Mouse (Mus musculus) naive thymus-derived CD4-positive, alpha-beta T cell, adult 2 months (primary cell): ENCODE data around the gene Pusl1.

Experiments used
- DNase-seq: peaks from one replicate; pipeline ENCODE4 v3.0.0-alpha.2; 2011; ENCODE audit warnings: low read depth

The Pusl1 gene

DNA sequence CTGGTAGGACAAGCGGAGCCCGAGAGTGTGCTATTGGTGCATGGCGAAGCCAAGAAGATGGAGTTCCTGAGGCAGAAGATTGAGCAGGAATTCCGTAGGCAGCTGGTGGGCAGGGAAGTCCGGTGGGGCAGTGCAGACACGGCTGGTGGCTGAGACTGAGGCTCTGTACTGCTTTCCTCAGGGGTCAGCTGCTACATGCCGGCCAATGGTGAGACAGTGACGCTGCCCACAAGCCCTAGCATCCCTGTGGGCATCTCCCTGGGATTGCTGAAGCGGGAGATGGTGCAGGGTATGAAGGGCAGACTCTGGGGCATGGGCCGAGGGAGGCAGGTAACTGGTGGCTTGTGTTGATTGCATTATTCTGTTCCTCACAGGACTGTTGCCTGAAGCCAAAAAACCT, 3.9 kb downstream of the Pusl1 start:
- no peak for DNase-seq

DNA sequence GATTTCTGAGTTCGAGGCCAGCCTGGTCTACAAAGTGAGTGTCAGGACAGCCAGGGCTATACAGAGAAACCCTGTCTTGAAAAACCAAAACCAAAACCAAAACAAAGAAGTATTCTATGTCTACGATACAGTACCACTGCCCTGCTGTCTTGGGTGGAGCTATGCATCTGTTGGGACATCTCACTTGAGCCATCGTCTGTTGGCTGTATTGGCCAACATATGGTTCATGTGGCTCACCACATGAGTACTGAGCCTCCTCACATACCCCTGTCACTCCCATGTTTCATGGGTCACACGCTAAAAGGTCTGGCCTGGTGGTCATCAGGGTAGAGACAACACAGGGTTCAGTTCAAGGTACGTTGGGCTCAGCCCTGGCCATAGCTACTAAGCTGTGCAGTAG, 5.3 kb downstream of the Pusl1 start:
- DNase-seq, result no peak

DNA sequence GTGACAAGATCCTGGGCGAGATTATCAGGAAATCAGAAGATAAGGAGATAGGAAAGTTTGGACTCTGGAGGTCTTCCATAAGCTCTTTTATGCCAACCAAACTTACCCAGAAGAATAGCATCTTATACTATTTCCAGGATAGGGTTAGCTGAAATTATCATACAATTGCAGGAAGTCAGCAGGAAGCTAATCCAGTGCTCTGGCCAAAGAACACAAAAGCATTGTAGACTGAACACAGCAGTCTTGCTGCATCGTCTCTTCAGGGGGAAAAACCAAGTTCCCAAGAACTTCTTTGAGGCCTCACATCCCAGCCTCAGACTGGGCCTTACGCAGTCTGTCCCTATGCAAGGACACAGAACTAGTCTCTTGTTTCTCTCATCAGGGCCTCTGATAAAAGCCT, 8.0 kb downstream of the Pusl1 start:
- DNase-seq, result no peak

DNA sequence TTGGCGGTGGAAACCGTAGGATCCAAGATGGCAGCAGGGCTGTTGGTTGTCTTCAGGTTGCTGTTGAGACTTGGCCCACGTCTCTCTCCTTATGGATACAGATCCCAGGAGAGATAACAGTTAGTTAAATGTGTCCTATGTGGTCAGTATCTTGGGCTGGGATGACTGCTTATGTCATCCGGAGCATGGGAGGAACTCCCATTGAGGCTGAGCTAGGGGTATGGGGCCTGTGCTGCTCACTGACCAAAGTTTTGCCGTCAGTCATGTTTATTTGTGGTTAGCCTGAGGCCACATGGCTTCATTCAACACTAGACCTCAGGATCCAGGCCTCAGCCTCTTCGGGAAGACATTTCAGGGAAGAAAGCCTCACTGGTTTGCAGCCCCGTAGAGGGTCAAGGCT, 20.2 kb downstream of the Pusl1 start:
- no peak for DNase-seq

DNA sequence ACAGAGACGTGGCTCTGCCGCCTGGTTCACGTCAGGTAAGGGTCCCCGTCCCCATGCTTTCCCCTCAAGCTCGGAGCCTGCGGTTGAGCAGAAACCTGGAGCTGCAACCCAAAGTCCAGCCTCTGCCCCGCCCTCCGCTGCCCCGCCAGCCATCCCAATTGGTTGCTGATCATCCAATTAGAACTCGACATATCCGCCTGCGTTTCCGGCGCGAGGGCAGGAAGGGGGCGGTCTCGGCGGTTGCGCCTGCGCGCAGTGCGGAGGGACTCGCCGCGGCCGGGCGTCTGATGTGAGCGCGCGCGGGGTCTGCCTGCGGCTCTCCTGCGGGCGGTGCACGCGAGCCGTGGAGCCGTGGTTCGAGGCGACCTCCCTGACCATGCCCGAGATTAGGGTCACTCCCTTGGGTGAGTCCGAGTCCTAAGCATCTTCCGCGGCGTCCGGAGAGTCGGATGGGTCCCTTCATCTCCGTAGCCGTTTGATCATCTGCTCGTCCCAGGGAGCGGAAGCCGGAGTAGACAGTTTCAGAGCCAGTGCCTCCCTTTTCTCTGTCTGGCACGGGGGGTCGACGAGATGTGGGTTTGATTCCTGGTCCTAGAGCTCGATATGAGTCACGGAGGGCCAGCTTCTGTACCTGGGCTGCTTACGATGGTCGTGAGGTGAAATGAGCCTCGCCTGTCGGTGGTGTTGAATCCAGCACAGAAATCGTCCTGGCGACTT, 22.1 kb downstream of the Pusl1 start, which contains the start of the genes Cptp and Ints11:
Gene Cptp (minus strand): TSS at position 124 of the 717 bp plus-strand sequence.
Gene Ints11 (plus strand): TSS at position 230 of the 717 bp plus-strand sequence.
- DNase-seq, result peak; percentile 95

DNA sequence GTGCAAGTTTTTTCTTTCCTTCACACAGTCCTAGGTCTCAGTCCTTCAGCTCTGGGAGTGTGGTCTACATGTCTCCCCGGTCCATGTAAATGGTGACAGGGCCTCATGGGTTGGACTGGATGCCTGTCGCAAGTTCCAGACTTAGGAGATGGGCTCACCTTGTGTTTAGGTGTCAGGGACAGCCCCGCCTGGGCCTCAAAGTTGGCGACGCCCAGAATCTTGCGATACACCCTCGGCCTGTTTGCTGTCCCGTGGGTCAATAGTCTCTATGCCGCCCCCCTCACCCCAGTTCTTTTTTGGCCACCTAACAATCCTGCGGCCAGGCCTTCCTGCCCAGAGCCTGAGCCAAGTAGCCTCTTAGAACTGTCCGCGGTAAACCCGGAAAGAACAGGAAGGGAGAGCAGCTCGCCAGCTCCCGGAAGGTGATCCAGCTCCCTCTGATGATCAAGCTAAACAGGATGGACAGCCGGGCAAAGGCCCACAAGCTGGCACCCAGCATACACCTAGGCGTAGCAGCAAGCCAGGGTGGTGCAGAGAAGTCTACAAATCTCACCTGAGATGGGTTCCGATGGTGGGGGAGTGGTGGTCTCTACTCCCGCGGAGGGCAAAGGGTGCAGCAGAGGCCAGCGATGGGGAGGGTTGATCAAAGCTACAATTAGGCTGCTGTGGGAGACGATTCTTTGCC, 22.8 kb downstream of the Pusl1 start:
- DNase-seq, result peak; percentile 20

DNA sequence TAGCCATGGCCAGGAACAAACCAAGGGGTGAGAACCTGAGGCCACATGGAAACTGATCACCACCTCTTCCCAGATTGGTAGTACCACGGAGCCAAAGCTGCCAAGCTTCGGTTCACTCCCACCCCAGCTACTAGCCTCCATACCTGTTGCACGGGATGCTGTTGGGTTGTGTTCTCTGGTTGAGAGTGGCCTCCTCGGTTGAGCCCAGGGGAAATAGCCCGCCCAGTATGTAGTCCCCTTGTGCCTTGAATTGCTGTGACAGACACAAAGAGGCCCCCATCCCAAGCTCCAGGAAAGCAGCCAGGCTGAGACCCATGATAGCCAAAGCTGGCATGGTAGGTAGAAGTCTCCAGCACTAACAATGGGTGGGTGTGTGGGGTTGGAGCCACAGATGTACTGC, 28.6 kb downstream of the Pusl1 start, which contains the start of gene Tas1r3:
Gene Tas1r3 (minus strand): TSS at position 362 of the 400 bp plus-strand sequence.
- DNase-seq, result no peak

DNA sequence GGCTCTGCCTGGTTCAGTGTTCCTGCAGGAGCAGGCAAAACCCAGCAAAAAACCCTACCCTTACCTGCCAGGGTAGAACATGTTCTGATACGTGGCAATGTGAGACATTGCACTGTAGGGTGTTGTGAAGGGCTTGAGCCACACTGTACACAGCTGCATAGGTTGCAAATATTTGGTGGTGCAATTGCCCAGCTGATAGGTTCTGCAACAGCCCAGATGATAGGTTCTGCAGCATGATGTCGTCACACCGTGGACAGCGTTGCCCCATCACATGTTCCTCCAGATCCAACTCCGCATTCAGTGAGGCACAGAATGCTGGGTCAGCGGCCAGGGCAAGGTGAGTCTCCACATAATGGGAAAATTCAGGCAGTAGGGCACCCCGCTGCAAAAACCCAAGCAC, 29.8 kb downstream of the Pusl1 start:
- DNase-seq, result no peak

DNA sequence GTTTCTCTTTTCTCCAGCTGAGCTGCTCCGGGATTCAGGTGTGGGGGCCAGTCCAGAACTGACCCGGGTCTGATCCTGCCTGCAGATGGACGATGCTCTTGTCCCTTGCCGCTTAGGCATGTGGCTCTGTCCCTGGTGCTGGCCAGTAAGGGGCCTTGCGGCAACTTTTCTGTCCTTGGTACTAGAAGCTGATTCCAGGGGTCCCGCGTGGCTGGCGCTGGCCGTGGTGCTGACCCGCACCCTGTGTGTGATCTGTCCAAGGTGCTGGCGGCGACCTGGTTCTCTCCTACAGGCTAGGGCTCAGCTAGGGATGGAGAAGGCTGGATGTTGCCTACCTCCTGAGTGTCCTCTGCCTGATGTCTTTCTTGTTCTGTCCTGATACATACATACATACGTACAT, 32.3 kb downstream of the Pusl1 start:
- no peak for DNase-seq

DNA sequence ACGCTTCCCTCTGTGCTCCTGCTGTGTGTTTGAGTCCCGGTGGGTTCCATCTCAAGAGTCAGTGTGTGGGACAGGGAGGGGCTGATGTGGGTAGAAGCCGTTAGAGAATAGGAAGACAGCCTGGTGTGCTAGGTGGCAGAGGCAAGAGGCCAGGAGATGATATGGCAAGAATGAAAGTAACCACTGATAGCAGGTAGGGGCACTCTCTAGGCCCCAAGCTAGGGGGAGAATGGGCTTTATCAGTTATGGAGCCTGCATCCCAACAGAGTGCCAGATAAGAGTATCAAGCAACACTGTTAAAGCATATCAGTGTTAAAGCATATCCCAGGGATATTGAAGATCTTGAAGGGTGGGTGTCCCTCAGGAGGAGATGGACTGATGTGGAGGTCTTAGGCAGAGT, 34.7 kb downstream of the Pusl1 start:
- no peak for DNase-seq

DNA sequence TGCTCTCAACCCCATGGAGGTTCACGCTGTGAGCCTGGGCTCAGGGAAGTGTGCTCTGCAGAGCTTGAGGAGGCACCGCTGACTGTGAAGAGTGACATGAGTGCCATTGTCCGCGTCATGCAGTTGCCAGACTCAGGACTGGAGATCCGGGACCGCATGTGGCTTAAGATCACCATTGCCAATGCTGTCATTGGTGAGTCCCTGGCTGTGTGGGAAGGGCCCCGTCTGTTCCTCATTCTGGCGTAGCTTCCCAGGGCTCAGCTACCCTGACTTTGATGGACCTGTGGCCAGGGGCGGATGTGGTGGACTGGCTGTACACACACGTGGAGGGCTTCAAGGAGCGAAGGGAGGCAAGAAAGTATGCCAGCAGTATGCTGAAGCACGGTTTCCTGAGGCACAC, 35.5 kb downstream of the Pusl1 start:
- no peak for DNase-seq

DNA sequence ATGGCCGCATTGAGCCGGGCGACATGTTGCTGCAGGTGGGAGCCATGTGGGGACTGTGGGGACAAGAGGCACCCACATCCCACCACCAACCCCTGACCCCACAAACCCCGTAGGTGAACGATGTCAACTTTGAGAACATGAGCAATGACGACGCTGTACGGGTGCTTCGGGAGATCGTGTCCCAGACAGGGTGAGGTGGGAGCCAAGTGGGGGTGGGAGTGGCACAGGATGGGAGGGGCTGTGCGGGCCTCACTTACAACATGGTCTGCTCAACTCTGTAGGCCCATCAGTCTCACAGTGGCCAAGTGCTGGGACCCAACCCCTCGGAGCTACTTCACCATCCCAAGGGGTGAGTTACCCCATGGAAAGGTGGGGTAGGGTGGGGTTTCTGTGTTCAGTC, 36.6 kb downstream of the Pusl1 start:
- no peak for DNase-seq

DNA sequence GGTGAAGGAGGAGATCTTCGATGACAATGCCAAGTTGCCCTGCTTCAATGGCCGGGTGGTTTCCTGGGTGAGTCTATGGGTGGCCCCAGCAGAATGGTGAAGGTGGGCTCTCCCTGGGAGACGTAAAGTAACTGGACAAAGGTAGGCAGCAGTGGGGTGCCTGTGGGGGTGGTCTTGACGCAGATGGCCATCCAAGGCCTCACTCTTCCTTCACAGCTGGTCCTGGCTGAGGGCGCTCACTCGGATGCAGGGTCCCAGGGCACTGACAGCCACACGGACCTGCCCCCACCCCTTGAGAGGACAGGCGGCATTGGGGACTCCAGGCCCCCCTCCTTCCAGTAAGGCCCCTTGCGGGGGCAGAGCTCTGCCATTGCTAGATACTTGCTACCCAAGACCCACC, 38.2 kb downstream of the Pusl1 start:
- DNase-seq, result no peak

DNA sequence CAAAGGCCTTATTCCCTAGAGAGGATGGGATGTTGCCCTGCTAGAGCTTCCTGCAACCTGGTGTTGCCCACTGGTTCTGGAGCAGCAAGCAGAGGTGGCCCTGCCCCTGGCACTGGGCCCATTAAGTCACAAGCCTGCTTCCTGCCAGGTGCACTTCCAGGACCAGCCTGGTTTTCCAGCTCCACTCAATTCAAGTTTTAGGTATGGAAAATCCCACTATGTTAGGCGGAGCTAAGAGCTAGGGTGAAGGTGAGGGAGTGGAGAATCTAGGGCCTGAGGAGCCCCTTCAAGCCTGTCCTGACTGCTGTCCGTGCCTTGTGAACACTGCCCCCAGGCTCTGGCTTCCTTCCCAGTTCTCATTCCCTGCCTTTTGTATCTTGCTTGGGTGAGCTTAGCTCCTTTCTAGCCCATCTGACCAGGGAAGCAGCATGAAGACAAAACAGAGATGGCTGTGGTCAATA, 39.6 kb downstream of the Pusl1 start:
- no peak for DNase-seq

DNA sequence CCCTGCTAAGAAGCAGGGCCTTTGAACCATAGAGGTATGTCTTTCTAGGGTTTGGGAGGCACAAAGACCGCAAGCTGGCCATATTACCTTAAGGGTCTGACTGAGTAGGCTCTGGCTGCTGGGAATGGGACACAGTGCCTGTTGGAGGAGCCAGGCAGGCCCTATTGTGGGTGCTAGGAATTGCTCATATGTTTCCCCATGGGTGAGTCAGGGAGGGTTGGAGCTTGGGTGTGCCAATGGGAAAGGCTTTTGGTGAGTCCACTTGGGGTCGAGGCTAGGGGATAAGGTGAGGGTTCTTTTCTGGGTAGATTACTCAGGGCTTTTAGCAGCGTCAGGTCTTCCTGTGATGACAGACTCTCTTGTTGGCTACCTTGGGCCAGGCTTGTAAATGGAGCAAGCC, 40.2 kb downstream of the Pusl1 start:
- DNase-seq, result no peak

DNA sequence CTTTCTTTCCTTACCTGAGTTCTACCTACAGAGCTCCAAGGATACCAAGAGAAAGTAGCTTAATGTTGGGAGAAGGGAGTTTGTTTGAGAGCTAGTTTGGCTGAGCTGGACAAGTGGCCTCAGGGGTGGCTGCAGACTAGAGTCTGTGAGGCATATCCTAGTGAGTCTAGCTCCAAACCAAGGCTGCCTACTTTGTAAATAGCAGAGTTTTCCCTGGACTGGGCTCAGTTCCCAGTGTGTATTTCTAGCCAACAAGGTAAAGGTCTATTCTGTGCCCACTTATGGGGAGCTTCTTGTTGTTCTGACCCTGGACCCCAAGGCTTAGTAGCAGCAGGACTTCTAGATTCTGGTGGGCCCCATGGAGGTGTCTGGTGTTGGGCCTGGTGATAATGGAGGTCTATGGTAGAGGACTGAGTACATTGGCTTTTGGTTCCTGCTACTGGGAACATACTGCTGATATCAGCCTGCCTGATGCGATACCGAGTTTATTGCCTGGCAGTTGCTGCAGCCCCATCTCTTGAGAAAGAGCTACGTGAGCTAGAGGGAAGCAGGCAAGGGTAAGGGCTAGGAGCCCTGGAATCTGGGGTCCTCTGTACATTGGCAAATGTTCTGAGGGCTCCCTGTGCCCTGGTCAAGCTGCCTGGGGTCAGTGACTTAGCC, 41.7 kb downstream of the Pusl1 start:
- DNase-seq, result no peak

DNA sequence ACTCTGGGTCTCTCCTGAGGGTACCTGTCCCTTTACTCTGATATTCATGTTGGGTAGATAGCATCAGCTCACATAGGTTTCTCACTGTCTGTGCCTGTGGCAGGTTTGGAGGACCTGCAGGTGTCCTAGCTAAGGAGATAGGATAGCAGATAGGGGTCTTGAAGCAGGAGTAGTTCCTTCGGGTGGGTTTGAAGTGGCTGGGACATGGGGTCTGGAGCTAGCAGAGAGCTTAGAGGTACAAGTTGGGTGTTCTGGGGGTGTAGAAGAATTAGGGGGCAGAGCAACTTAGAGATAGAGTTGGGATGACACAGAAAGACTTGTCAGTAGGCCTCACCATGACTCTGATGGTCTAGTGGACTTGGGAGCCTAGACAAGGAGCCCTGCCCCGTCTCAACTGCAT, 42.2 kb downstream of the Pusl1 start:
- DNase-seq, result no peak

DNA sequence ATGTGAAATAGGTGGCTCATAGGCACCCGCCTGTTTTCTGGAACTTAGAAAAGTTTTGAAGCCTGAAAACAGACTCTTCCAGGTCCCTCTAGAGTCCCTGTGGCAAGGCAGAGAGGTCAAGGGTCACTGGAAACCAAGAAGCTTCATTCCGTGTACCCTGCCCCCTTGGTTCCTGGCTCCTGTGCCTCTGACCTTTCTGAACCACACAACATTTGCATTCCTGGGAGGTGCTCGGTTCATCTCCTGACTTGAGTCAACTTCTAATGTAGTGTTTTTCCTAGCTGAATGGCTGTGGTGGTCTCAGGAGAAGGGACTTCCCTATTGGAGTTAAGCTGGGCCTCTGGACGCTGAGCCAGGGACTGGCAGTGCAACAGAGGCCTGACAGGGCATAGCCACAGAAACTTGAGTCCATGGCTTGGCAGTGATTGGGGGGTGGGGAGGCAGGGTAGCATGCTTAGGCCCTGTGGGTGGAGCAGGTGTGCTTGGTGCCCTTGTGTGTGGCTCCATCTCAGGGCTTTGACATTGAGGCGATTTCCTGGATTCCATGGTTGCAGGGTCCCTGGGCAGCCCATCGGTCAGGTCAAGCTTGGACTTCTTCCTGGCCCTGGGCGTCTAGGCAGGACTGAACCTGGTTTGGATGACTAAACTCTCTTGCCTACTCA, 43.0 kb downstream of the Pusl1 start:
- peak; percentile 25 for DNase-seq

DNA sequence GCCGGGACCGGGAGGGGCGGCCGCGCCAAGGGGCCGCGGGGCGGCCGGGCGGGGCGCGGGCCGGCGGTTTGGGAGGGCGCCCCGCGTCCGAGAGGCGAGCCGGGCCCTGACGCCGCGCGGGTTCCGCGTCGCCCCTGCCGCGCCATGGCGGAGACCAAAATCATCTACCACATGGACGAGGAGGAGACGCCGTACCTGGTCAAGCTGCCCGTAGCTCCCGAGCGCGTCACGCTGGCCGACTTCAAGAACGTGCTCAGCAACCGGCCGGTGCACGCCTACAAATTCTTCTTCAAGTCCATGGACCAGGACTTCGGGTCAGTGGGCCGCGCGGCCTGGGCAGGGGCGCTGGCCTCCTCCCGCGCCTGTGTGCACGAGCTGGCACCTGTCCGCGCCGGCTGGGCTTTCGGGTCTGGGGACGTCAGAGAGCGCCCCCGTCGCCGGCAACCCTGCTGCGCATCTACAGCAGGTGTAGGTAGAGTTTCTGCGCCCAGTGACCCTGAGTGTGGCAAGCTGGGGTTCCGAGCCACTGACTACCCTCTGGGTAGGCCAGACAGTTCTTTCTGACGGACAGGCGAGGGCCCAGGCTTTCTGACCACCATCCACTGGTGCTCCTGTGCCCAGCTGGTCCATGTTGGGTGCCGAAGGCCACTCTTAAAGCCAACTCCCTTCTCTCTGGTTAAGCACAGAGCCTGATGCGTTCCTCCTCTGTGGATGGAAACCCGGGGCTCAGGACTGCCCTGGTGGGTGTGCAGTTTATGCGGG, 43.8 kb downstream of the Pusl1 start:
- peak; percentile 64 for DNase-seq

DNA sequence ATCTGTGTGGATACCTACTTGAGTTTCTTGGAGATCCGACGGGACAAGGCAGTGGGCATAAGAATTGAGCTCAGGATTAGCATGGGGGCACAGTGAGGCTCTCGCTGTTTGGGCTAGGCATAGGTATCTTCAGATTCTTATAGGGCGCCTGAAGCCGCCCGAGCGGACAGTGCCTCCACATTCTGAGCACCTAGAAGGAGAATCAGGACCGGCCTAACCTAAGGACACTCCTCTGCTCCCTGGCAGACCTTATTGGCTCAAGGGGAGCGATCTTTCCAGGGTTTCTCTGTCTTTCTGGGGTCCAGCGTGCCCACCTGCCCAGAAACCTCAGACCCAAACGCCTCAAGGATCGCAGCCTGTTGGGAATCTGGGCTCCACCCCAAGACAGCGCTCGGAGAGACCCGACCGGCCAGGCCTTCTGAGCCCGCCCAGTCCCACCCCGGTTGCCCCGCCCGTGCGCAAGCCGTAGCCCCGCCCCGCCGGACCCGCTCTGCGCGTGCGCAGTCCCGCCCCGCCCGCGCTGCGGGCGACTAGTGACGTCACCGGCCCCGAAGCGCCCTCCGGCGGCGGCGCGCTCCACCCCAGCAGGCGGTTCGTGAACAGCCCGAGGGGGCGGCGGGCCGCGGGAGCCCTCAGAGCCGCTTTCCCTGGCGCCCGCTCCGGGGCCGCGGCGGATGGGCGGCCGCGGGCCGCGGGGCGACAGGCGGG, 44.6 kb downstream of the Pusl1 start, which contains the start of gene Dvl1:
Gene Dvl1 (plus strand): TSS at position 532 of the 708 bp plus-strand sequence.
- peak; percentile 96 for DNase-seq

DNA sequence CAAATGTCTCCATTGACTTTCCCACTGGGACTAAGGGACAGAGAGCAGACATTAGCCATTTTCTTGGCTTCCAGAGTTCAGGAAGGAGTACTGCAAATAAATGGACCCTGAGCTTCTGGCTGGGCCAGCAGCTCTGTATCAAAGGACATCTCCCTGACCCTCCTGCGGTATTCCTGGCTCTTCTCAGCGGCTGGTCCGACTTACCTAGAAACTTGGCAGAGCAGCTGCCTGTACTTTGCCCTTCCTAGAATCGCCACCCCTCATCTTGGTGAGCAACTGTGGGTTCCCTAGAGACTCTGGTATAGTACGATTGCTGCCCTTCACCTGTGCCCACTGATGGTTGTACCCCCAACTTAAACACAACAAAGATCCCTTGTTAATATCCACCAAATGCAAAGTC, 48.4 kb downstream of the Pusl1 start:
- DNase-seq, result no peak
